Mouse (Mus musculus): ENCODE results near the gene Tet3. TPM values are rescaled to one million over a fixed set of nuclear protein-coding genes. Genes with fewer than 3 reads are reported as not detected.

The Tet3 gene
- total RNA-seq, 1 experiment from 2014 or later = 49.9 TPM

- DNase-seq = no peak
Observed at GRCm38 (mm10) chr6:83414601-83415355, 44.1 kb downstream of the Tet3 start.

GRCm38 (mm10) chr6:83413686-83414085 lies 45.2 kb downstream of the Tet3 start:
- DNase-seq = no peak

GRCm38 (mm10) chr6:83412854-83413401 lies 46.0 kb downstream of the Tet3 start:
- peak; percentile 61 for DNase-seq

- no peak for DNase-seq
Observed at GRCm38 (mm10) chr6:83412362-83412853, 46.5 kb downstream of the Tet3 start.

GRCm38 (mm10) chr6:83411635-83412361 lies 47.1 kb downstream of the Tet3 start:
- no peak for DNase-seq

- no peak for DNase-seq
Observed at GRCm38 (mm10) chr6:83410046-83410706, 48.7 kb downstream of the Tet3 start.

- DNase-seq = no peak
Observed at GRCm38 (mm10) chr6:83408510-83408909, 50.4 kb downstream of the Tet3 start.

- no peak for DNase-seq
Observed at GRCm38 (mm10) chr6:83405511-83406064, 53.3 kb downstream of the Tet3 start.

- DNase-seq = no peak
Observed at GRCm38 (mm10) chr6:83404571-83404970, 54.3 kb downstream of the Tet3 start.

GRCm38 (mm10) chr6:83403481-83403880 lies 55.4 kb downstream of the Tet3 start:
- DNase-seq = no peak

GRCm38 (mm10) chr6:83399790-83400189 lies 59.1 kb downstream of the Tet3 start:
- no peak for DNase-seq

GRCm38 (mm10) chr6:83397728-83398127 lies 61.2 kb downstream of the Tet3 start:
- no peak for DNase-seq

GRCm38 (mm10) chr6:83396711-83397110 lies 62.2 kb downstream of the Tet3 start:
- no peak for DNase-seq

GRCm38 (mm10) chr6:83395544-83396229 lies 63.2 kb downstream of the Tet3 start:
- DNase-seq = no peak

GRCm38 (mm10) chr6:83394122-83394521 lies 64.8 kb downstream of the Tet3 start:
- no peak for DNase-seq

- no peak for DNase-seq
Observed at GRCm38 (mm10) chr6:83392166-83392780, 66.6 kb downstream of the Tet3 start.

- DNase-seq = no peak
Observed at GRCm38 (mm10) chr6:83385569-83386090, 73.3 kb downstream of the Tet3 start.

- peak; percentile 40 for DNase-seq
Observed at GRCm38 (mm10) chr6:83381510-83382491, 77.1 kb downstream of the Tet3 start.

- no peak for DNase-seq
Observed at GRCm38 (mm10) chr6:83373704-83374300, 85.1 kb downstream of the Tet3 start.
